Mouse (Mus musculus) CH12.LX (cell line): Measurements from ENCODE around the gene Cars. TPM values are rescaled to one million over a fixed set of nuclear protein-coding genes. Genes with fewer than 3 reads are reported as not detected.

ENCODE experiments used
- DNase-seq: peaks from one replicate; pipeline ENCODE4 v3.0.0-alpha.2; 2013; ENCODE audit errors: extremely low read depth
- H3K27ac ChIP-seq: 2 replicates; pipeline ENCODE4 v1.5.1; 2012; ENCODE audit warnings: low read depth, mild to moderate bottlenecking, control low read depth, moderate library complexity; ENCODE audit not compliant: insufficient read depth
- H3K27me3 ChIP-seq: replicated peaks from 2 replicates; pipeline ENCODE3; 2012; ENCODE audit warnings: inconsistent platforms
- H3K36me3 ChIP-seq, 2 experiments: replicated peaks in 1 of 2; 2 replicates each; pipeline versions ENCODE3 to v1.6.1; 2012; ENCODE audit warnings: inconsistent platforms in 1 of 2, low read length in 1 of 2, mild to moderate bottlenecking in 1 of 2, mixed read lengths in 1 of 2, moderate library complexity in 1 of 2; ENCODE audit not compliant: control insufficient read depth in 1 of 2, insufficient read depth in 1 of 2
- H3K4me1 ChIP-seq, 2 experiments: 2 replicates each; pipeline ENCODE4 v1.6.1; 2012; ENCODE audit warnings: inconsistent platforms in 1 of 2, moderate library complexity in 1 of 2; ENCODE audit not compliant: insufficient read depth in 2 of 2, control insufficient read depth in 1 of 2
- H3K4me2 ChIP-seq: 2 replicates; pipeline ENCODE4 v1.6.1; 2012; ENCODE audit warnings: low read depth, mild to moderate bottlenecking, control low read depth; ENCODE audit not compliant: poor library complexity, insufficient read depth, severe bottlenecking
- H3K4me3 ChIP-seq, 3 experiments: fragments of 150-350 bp in 1 of 3; sonication (generic) in 1 of 3; replicated peaks in 1 of 3; 2 replicates each; pipeline versions ENCODE3 to v1.5.1; 2011 to 2012; ENCODE audit warnings: low read depth in 2 of 3, low read length in 2 of 3, mild to moderate bottlenecking in 2 of 3, moderate library complexity in 2 of 3, control low read depth in 1 of 3, improper control_type of control experiment in 1 of 3, inconsistent platforms in 1 of 3, mixed read lengths in 1 of 3; ENCODE audit not compliant: poor library complexity in 1 of 3
- H3K79me2 ChIP-seq: replicated peaks from 2 replicates; pipeline ENCODE4 v1.6.1; 2012; ENCODE audit warnings: mild to moderate bottlenecking, moderate library complexity; ENCODE audit not compliant: control insufficient read depth, poor library complexity, insufficient read depth, severe bottlenecking; ENCODE audit errors: extremely low read depth
- H3K9ac ChIP-seq: 2 replicates; pipeline ENCODE4 v1.6.1; 2012; ENCODE audit warnings: low read depth, mild to moderate bottlenecking, control low read depth, moderate library complexity; ENCODE audit not compliant: insufficient read depth
- H3K9me3 ChIP-seq: replicated peaks from 2 replicates; pipeline ENCODE3; 2012; ENCODE audit warnings: low read length, inconsistent platforms, mixed read lengths
- BHLHE40 ChIP-seq: IDR thresholded peaks from 2 replicates; pipeline ENCODE4 v1.6.1; 2011; ENCODE audit warnings: mild to moderate bottlenecking, low read depth, low read length, improper control_type of control experiment
- CHD2 ChIP-seq: IDR thresholded peaks from 2 replicates; pipeline ENCODE4 v1.6.1; 2011; ENCODE audit warnings: low read length, improper control_type of control experiment
- CTCF ChIP-seq, 2 experiments: IDR thresholded peaks in 1 of 2; conservative IDR thresholded peaks in 1 of 2; 2 replicates each; pipeline ENCODE4 v1.5.1; 2011 to 2012; ENCODE audit warnings: low read depth in 2 of 2, low read length in 2 of 2, improper control_type of control experiment in 1 of 2, inconsistent platforms in 1 of 2, mild to moderate bottlenecking in 1 of 2, moderate library complexity in 1 of 2
- E2F4 ChIP-seq: IDR thresholded peaks from 2 replicates; pipeline ENCODE4 v1.6.1; 2011; ENCODE audit warnings: low read depth, low read length, improper control_type of control experiment; ENCODE audit not compliant: insufficient replicate concordance
- IRF4 ChIP-seq: IDR thresholded peaks from 2 replicates; pipeline ENCODE4 v1.6.1; 2014; ENCODE audit warnings: low read depth, mild to moderate bottlenecking, inconsistent platforms, low read length, improper control_type of control experiment
- KAT2A ChIP-seq: IDR thresholded peaks from 2 replicates; pipeline ENCODE4 v1.6.1; 2012; ENCODE audit warnings: low read length, improper control_type of control experiment, inconsistent platforms; ENCODE audit not compliant: insufficient replicate concordance
- MAFK ChIP-seq: IDR thresholded peaks from 2 replicates; pipeline ENCODE4 v1.6.1; 2011; ENCODE audit warnings: low read length, improper control_type of control experiment; ENCODE audit not compliant: insufficient replicate concordance
- MAZ ChIP-seq: IDR thresholded peaks from 2 replicates; pipeline ENCODE4 v1.6.1; 2012; ENCODE audit warnings: low read depth, mild to moderate bottlenecking, inconsistent platforms, low read length, improper control_type of control experiment, moderate library complexity
- MEF2A ChIP-seq: IDR thresholded peaks from 2 replicates; pipeline ENCODE4 v1.6.1; 2014; ENCODE audit warnings: low read depth, mild to moderate bottlenecking, inconsistent platforms, low read length, improper control_type of control experiment, borderline replicate concordance
- POLR2A ChIP-seq: IDR thresholded peaks from 2 replicates; pipeline ENCODE4 v1.6.1; 2011; ENCODE audit warnings: low read depth, mild to moderate bottlenecking, improper control_type of control experiment, low read length
- POLR2AphosphoS2 ChIP-seq: IDR thresholded peaks from 2 replicates; pipeline ENCODE4 v1.6.1; 2011; ENCODE audit warnings: low read depth, low read length, improper control_type of control experiment
- RAD21 ChIP-seq: IDR thresholded peaks from 2 replicates; pipeline ENCODE4 v1.6.1; 2011; ENCODE audit warnings: low read depth, mild to moderate bottlenecking, low read length, improper control_type of control experiment, moderate library complexity
- SIN3A ChIP-seq: IDR thresholded peaks from 2 replicates; pipeline ENCODE4 v1.6.1; 2012; ENCODE audit warnings: low read length, improper control_type of control experiment, inconsistent platforms
- SMC3 ChIP-seq: IDR thresholded peaks from 2 replicates; pipeline ENCODE4 v1.6.1; 2011; ENCODE audit warnings: low read depth, low read length, improper control_type of control experiment
- USF1 ChIP-seq: IDR thresholded peaks from 2 replicates; pipeline ENCODE4 v1.6.1; 2014; ENCODE audit warnings: low read depth, mild to moderate bottlenecking, inconsistent platforms, low read length, improper control_type of control experiment
- USF2 ChIP-seq: conservative IDR thresholded peaks from 2 replicates; pipeline ENCODE4 v1.6.1; 2011; ENCODE audit warnings: low read depth, low read length, improper control_type of control experiment
- ZMIZ1 ChIP-seq: IDR thresholded peaks from 2 replicates; pipeline ENCODE4 v1.6.1; 2012; ENCODE audit warnings: low read depth, mild to moderate bottlenecking, inconsistent platforms, low read length, improper control_type of control experiment
- dilution Hi-C: fragments of 300-500 bp; cut with MboI; formaldehyde crosslinking; loops from 2 replicates; pipeline ENCODE4 v1.14.3; 2020; ENCODE audit warnings: low sequenced_read_pairs; ENCODE audit not compliant: extremely low pct_unique_long_range_greater_than_20kb, extremely low pct_ligation_motif_present
- in situ Hi-C: fragments of 300-500 bp; cut with MboI; formaldehyde crosslinking; loops from 3 replicates; pipeline ENCODE4 v1.14.3; 2019; ENCODE audit warnings: low sequenced_read_pairs, low pct_ligation_motif_present, low pct_unique_long_range_greater_than_20kb, mixed read lengths
- polyA plus RNA-seq: library from polyadenylated mRNA; unstranded; fragments of >175 nt; gene quantifications from 2 replicates; pipeline ENCODE4 v1.2.1, GENCODE M21; 2012; ENCODE audit warnings: low read depth; ENCODE audit not compliant: insufficient read length
- total RNA-seq, 2 experiments: library from RNA; depleted of rRNA; stranded (reverse); fragments of 300-350 nt in 1 of 2; fragments of >200 nt in 1 of 2; gene quantifications; 2 replicates each; pipeline ENCODE4 v1.2.3; 2012 to 2014

Cars gene
- total and polyA plus RNA-seq, 3 experiments: 118 to 222 (median 170) TPM

GRCm38 (mm10) chr7:143511335-143511712 lies 88.6 kb downstream of the Cars start:
- TF ChIP-seq SMC3 (no peak), IRF4 (no peak), CHD2 (no peak), MEF2A (no peak), CTCF (conservative IDR thresholded peaks at IDR 0.05 in 1 of 2, IDR thresholded peaks at IDR 0.05 in 1 of 2; ENCODE audit: low read depth in 2 of 2, low read length in 2 of 2) (no peak), RAD21 (no peak), MAZ (no peak), MAFK (no peak), E2F4 (no peak), SIN3A (no peak), POLR2A (no peak), USF1 (no peak), ZMIZ1 (no peak), USF2 (no peak), KAT2A (no peak), POLR2AphosphoS2 (no peak)
- Histone ChIP-seq H3K4me2 (no peak overlapping the region), H3K9me3 (no peaks in the 10 kb centered on the region), H3K79me2 (no peaks in the 10 kb centered on the region), H3K4me1 (no peaks in the 10 kb centered on the region), H3K27ac (no peak overlapping the region), H3K9ac (no peak overlapping the region), H3K36me3 (peaks cover 29 to 44% of the 10 kb centered on the region in 2 experiments), H3K4me3 (no peak overlapping the region), H3K27me3 (peaks cover 2% of the 10 kb centered on the region)
- in situ Hi-C loops: no loop called here
- DNase-seq: no peak
- dilution Hi-C loops: no loop called here

GRCm38 (mm10) chr7:143510593-143511334 lies 89.1 kb downstream of the Cars start:
- no peak for DNase-seq
- no peak overlapping the region for H3K4me3 ChIP-seq
- no peaks in the 10 kb centered on the region for H3K9me3 ChIP-seq
- H3K4me1 ChIP-seq: no peaks in the 10 kb centered on the region
- H3K36me3 ChIP-seq: peaks cover 25 to 39% of the 10 kb centered on the region in 2 experiments
- peaks cover 2% of the 10 kb centered on the region for H3K27me3 ChIP-seq
- dilution Hi-C loops: no loop called here
- no peak overlapping the region for H3K4me2 ChIP-seq
- TF ChIP-seq BHLHE40 (no peak), RAD21 (peak; percentile 1)
- no peak overlapping the region for H3K9ac ChIP-seq
- no peak overlapping the region for H3K27ac ChIP-seq
- in situ Hi-C loops: no loop called here
- no peaks in the 10 kb centered on the region for H3K79me2 ChIP-seq
